Mouse (Mus musculus): ENCODE measurements around the gene Lnx2. TPM values are rescaled to one million over a fixed set of nuclear protein-coding genes. Genes with fewer than 3 reads are reported as not detected.

Gene Lnx2
- total and polyA plus RNA-seq, 3 experiments = 20.3 to 30.1 (median 22.9) TPM

DNA sequence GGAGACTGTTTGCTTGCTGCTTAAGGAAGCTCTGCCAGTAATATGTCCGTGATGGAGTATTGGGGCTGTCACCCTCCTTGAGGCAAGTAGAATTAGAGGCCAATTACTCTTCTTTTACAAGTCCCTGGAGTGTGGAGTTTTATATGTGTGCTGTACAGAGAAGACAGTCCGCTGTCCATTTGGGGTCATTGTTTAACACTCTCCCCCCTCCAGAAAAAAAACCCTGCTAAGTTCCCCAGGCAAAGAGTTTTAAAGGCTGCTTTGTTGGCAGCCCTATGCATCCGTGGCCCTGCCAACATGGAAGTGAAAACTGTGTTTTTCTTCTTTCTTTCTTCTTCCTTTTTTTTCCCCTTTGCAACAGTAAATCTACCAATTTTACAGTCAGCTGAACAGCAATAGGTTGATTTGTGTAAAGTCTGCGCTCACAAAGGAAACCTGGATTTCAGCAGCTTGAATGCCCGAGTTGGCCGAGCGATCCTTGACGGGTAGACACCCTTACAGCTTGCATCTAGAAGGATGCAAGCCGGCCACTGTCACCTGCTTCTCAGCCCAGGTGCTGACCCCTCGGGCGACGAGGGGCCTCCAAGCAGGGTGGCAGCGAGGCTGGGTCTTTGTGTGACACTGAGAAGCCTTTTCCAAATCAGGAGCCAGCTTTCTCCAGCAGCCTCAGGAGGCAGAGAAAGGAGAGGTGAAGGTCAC lies 107.5 kb downstream of the Lnx2 start:
- in situ Hi-C loops (cut with MboI; ENCODE audit: low pct_ligation_motif_present, low pct_unique_long_range_greater_than_20kb, low sequenced_read_pairs) = no loop called here
- Histone ChIP-seq H3K4me2 (ENCODE audit: insufficient read depth, low read depth, poor library complexity, severe bottlenecking) (no peak overlapping the region), H3K9ac (ENCODE audit: insufficient read depth, low read depth) (no peak overlapping the region), H3K27ac (ENCODE audit: insufficient read depth, low read depth) (no peak overlapping the region), H3K4me3 (replicated peaks in 1 of 3; ENCODE audit: low read depth in 2 of 3, low read length in 2 of 3, poor library complexity in 1 of 3) (no peak overlapping the region), H3K9me3 (replicated peaks; ENCODE audit: low read length) (no peaks in the 10 kb centered on the region), H3K79me2 (replicated peaks; ENCODE audit: control insufficient read depth, extremely low read depth, insufficient read depth, poor library complexity, severe bottlenecking) (no peaks in the 10 kb centered on the region), H3K36me3 (replicated peaks in 1 of 2; ENCODE audit: control insufficient read depth in 1 of 2, insufficient read depth in 1 of 2, low read length in 1 of 2) (no peaks in the 10 kb centered on the region), H3K4me1 (ENCODE audit: control insufficient read depth in 1 of 2, insufficient read depth in 2 of 2) (peaks cover 0 to 12% of the 10 kb centered on the region in 2 experiments; a peak in 2 of 4 replicates), H3K27me3 (replicated peaks) (no peaks in the 10 kb centered on the region)
- dilution Hi-C loops (cut with MboI; ENCODE audit: extremely low pct_ligation_motif_present, extremely low pct_unique_long_range_greater_than_20kb, low sequenced_read_pairs) = no loop called here
- TF ChIP-seq RCOR1 (conservative IDR thresholded peaks at IDR 0.05; ENCODE audit: low read depth, low read length) (no peak), GABPA (IDR thresholded peaks at IDR 0.05; ENCODE audit: insufficient replicate concordance, low read depth, low read length) (no peak), POLR2AphosphoS2 (IDR thresholded peaks at IDR 0.05; ENCODE audit: low read depth, low read length) (no peak), RAD21 (IDR thresholded peaks at IDR 0.05; ENCODE audit: low read depth, low read length) (no peak), HCFC1 (IDR thresholded peaks at IDR 0.05; ENCODE audit: low read depth, low read length) (no peak), MXI1 (IDR thresholded peaks at IDR 0.05; ENCODE audit: low read depth, low read length) (no peak), USF1 (IDR thresholded peaks at IDR 0.05; ENCODE audit: low read depth, low read length) (no peak), JUN (IDR thresholded peaks at IDR 0.05; ENCODE audit: insufficient read depth, low read depth, low read length) (no peak), NRF1 (IDR thresholded peaks at IDR 0.05; ENCODE audit: low read depth, low read length) (no peak), ZC3H11A (IDR thresholded peaks at IDR 0.05; ENCODE audit: low read depth, low read length) (no peak), ZMIZ1 (IDR thresholded peaks at IDR 0.05; ENCODE audit: low read depth, low read length) (no peak), SIN3A (IDR thresholded peaks at IDR 0.05; ENCODE audit: low read length) (no peak), TBP (conservative IDR thresholded peaks at IDR 0.05; ENCODE audit: low read depth, low read length) (no peak), KAT2A (IDR thresholded peaks at IDR 0.05; ENCODE audit: insufficient replicate concordance, low read length) (no peak), E2F4 (IDR thresholded peaks at IDR 0.05; ENCODE audit: insufficient replicate concordance, low read depth, low read length) (no peak), ZKSCAN1 (IDR thresholded peaks at IDR 0.05; ENCODE audit: borderline replicate concordance, low read depth, low read length) (no peak), USF2 (conservative IDR thresholded peaks at IDR 0.05; ENCODE audit: low read depth, low read length) (no peak)
- no peak for DNase-seq (ENCODE audit: extremely low read depth)

Other genes with a start within 250 kb of the Lnx2 start
- 1,240 and 1,429 TPM in 2 replicates for gene Rpl21, start 243.7 kb downstream of the Lnx2 start, total RNA-seq (2012; rRNA removed)
- 715 and 716 TPM in 2 replicates for gene Rpl21, start 243.7 kb downstream of the Lnx2 start, total RNA-seq (2014; rRNA removed)
- gene Rpl21, start 243.7 kb downstream of the Lnx2 start, polyA plus RNA-seq (2012; ENCODE audit: insufficient read length, low read depth) = 300 and 964 TPM in 2 replicates
- 0.25 TPM in 2 replicates for gene Rasl11a, start 231.5 kb downstream of the Lnx2 start, total RNA-seq (2012; rRNA removed)
- 0.22 and 0.42 TPM in 2 replicates for gene Rasl11a, start 231.5 kb downstream of the Lnx2 start, total RNA-seq (2014; rRNA removed)
- gene Rasl11a, start 231.5 kb downstream of the Lnx2 start, polyA plus RNA-seq (2012; ENCODE audit: insufficient read length, low read depth) = 0.22 TPM in 1 of 2 replicates, not detected in the other
- gene Gtf3a, start 127.9 kb downstream of the Lnx2 start, total RNA-seq (2012; rRNA removed) = 130 and 134 TPM in 2 replicates
- gene Gtf3a, start 127.9 kb downstream of the Lnx2 start, total RNA-seq (2014; rRNA removed) = 110 and 116 TPM in 2 replicates
- gene Gtf3a, start 127.9 kb downstream of the Lnx2 start, polyA plus RNA-seq (2012; ENCODE audit: insufficient read length, low read depth) = 133 and 134 TPM in 2 replicates
- 15.2 and 17.8 TPM in 2 replicates for gene Mtif3, start 112.8 kb downstream of the Lnx2 start, total RNA-seq (2012; rRNA removed)
- 26.7 TPM in 2 replicates for gene Mtif3, start 112.8 kb downstream of the Lnx2 start, total RNA-seq (2014; rRNA removed)
- gene Mtif3, start 112.8 kb downstream of the Lnx2 start, polyA plus RNA-seq (2012; ENCODE audit: insufficient read length, low read depth) = 24.3 and 25.6 TPM in 2 replicates
- 293 and 334 TPM in 2 replicates for gene Polr1d, start 464 bp upstream of the Lnx2 start, total RNA-seq (2012; rRNA removed)
- 354 and 381 TPM in 2 replicates for gene Polr1d, start 464 bp upstream of the Lnx2 start, total RNA-seq (2014; rRNA removed)
- 300 and 322 TPM in 2 replicates for gene Polr1d, start 464 bp upstream of the Lnx2 start, polyA plus RNA-seq (2012; ENCODE audit: insufficient read length, low read depth)
- gene Gsx1, start 112.1 kb upstream of the Lnx2 start, total RNA-seq (2012; rRNA removed) = not detected in 2 replicates
- not detected in 2 replicates for gene Gsx1, start 112.1 kb upstream of the Lnx2 start, total RNA-seq (2014; rRNA removed)
- gene Gsx1, start 112.1 kb upstream of the Lnx2 start, polyA plus RNA-seq (2012; ENCODE audit: insufficient read length, low read depth) = not detected in 2 replicates
- gene Pdx1, start 193.4 kb upstream of the Lnx2 start, total RNA-seq (2012; rRNA removed) = not detected in 2 replicates
- not detected in 2 replicates for gene Pdx1, start 193.4 kb upstream of the Lnx2 start, total RNA-seq (2014; rRNA removed)
- gene Pdx1, start 193.4 kb upstream of the Lnx2 start, polyA plus RNA-seq (2012; ENCODE audit: insufficient read length, low read depth) = not detected in 2 replicates
- gene Cdx2, start 230.7 kb upstream of the Lnx2 start, total RNA-seq (2012; rRNA removed) = not detected in 2 replicates
- gene Cdx2, start 230.7 kb upstream of the Lnx2 start, total RNA-seq (2014; rRNA removed) = not detected in 2 replicates
- gene Cdx2, start 230.7 kb upstream of the Lnx2 start, polyA plus RNA-seq (2012; ENCODE audit: insufficient read length, low read depth) = not detected in 2 replicates
- gene Urad, start 245.9 kb upstream of the Lnx2 start, total RNA-seq (2012; rRNA removed) = not detected in 2 replicates
- gene Urad, start 245.9 kb upstream of the Lnx2 start, total RNA-seq (2014; rRNA removed) = not detected in 2 replicates
- not detected in 2 replicates for gene Urad, start 245.9 kb upstream of the Lnx2 start, polyA plus RNA-seq (2012; ENCODE audit: insufficient read length, low read depth)